Mouse (Mus musculus): ENCODE data around the gene Tmsb15b2. TPM values are rescaled to one million over a fixed set of nuclear protein-coding genes. Genes with fewer than 3 reads are reported as not detected.

Gene Tmsb15b2
- not detected in 2 replicates for polyA plus RNA-seq (2012)

GRCm38 (mm10) chrX:136975397-136975796 is at the start of gene Tmsb15b2:
TSS of gene Tmsb15b2 (minus strand) at chrX:136975497.

DNA sequence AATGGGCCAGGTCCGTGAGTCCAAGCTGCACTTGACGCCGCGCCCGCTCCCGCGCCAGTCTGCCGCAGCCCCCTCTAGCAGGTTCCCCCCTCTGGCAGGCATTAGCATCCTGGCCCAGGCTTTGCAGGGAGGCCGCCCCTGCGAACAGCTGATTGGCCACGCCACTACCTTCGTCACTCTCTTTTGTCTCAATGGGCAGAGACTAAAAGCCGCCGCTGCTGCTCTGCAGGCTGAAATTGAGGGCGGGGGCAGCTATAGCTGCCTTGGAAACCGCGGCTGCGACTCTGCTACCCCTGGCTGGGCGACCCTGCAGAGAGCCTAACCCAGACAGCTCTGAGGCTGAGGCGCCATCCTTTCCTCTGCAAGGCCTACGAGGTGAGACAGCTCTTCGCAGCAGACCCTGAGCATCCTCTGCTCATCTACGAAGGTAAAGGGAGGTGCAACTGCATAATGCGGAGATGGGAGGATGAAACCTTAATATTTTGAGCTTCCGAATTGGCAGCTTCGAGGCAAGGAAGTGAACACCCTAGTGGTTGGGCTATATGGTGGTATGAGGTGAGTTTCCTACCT is 17.8 kb upstream of the Tmsb15b2 start, which contains the start of gene Zcchc18:
Zcchc18 (plus strand) TSS at position 178 of the 570 bp plus-strand sequence.

DNA sequence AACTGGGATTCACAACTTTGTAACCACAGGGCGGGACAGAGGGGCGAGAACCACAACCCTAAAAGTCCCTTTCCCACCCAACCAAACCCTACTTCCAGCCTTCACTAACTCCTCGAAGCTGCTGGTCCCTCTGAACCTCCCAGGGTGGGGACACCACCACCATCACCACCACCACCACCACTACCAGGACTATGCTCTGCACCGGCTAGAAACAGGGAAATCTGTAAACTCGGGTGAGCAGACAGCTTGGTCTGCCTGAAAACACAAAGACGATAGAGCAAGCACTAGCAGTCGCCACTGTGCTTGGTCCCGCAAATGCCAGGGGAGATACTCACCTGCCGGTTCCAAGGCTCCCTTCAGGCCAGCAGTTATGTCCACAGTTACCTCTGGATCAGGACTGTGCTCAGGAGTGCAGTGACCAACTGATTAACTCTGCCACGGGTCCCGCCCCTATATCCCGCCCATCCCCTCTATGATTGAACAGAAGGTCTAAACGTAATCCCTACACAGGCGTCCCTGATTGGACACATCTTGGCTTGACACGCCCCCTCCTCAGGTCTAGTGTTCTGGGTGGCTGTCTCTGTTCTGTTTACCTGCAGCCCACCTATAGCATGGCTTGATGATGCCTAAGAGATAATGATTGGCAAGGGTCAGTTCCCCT is 1.3 kb upstream of the Tmsb15b2 start, which contains the start of the genes Tmsb15l and Tmsb15b1:
Tmsb15l (minus strand) TSS at position 446 of the 661 bp plus-strand sequence.
Tmsb15b1 (minus strand) TSS at position 451 of the 661 bp plus-strand sequence.

DNA sequence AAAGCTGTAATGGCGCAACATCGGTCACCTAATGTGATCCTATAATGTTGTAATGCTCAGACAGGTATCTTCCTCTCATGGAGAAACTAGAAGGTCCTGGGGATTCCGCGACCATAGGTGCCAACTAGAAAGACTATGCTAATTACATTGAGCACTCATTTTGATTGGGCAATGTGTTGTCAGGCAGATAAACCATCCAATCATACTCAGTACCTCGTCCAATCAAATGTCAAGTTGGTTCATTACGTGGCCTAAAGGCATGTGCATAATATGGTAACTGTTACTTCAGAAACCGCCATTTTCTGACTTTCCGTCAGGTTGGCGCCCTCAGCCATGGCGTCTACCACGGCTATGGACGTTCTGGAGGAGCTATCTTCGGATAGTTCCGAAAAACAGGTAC is 48.3 kb downstream of the Tmsb15b2 start, which contains the start of gene H2bfm:
H2bfm (plus strand) TSS at position 295 of the 400 bp plus-strand sequence.

Other genes with a start within 250 kb of the Tmsb15b2 start
- 379 and 463 TPM in 2 replicates for gene Morf4l2, start 231.8 kb downstream of the Tmsb15b2 start, polyA plus RNA-seq (2012)
- not detected in 2 replicates for gene Glra4, start 195.4 kb downstream of the Tmsb15b2 start, polyA plus RNA-seq (2012)
- gene Plp1, start 152.8 kb downstream of the Tmsb15b2 start, polyA plus RNA-seq (2012): 0.19 and 0.30 TPM in 2 replicates
- not detected in 2 replicates for gene Rab9b, start 106.7 kb downstream of the Tmsb15b2 start, polyA plus RNA-seq (2012)
- gene H2bfm, start 48.2 kb downstream of the Tmsb15b2 start, polyA plus RNA-seq (2012): not detected in 2 replicates
- gene Tmsb15l, start 1.4 kb upstream of the Tmsb15b2 start, polyA plus RNA-seq (2012): not detected in 2 replicates
- gene Tmsb15b1, start 1.4 kb upstream of the Tmsb15b2 start, polyA plus RNA-seq (2012): 0.19 TPM in 1 of 2 replicates, not detected in the other
- gene Zcchc18, start 17.7 kb upstream of the Tmsb15b2 start, polyA plus RNA-seq (2012): 0.04 and 0.06 TPM in 2 replicates
- 0.58 and 1.9 TPM in 2 replicates for gene Slc25a53, start 62.8 kb upstream of the Tmsb15b2 start, polyA plus RNA-seq (2012)
- 0.95 and 0.99 TPM in 2 replicates for gene Fam199x, start 74.1 kb upstream of the Tmsb15b2 start, polyA plus RNA-seq (2012)
- gene Esx1, start 146.6 kb upstream of the Tmsb15b2 start, polyA plus RNA-seq (2012): 0.04 and 0.41 TPM in 2 replicates